Mouse (Mus musculus) small intestine, adult 2 months (tissue): ENCODE data around the gene Clcf1. TPM values are rescaled to one million over a fixed set of nuclear protein-coding genes. Genes with fewer than 3 reads are reported as not detected.

Source experiments
- H3K27ac ChIP-seq: fragments of 200-500 bp; 2 replicates; pipeline ENCODE4 v1.5.1; 2012; ENCODE audit warnings: low read depth, low read length, control low read depth, inconsistent platforms; ENCODE audit not compliant: insufficient read depth
- H3K27me3 ChIP-seq: fragments of 200-500 bp; 2 replicates; pipeline ENCODE4 v1.6.1; 2012; ENCODE audit warnings: mild to moderate bottlenecking, moderate library complexity, low read length, inconsistent platforms; ENCODE audit not compliant: control insufficient read depth, insufficient read depth
- H3K36me3 ChIP-seq: fragments of 200-500 bp; 2 replicates; pipeline ENCODE4 v1.6.1; 2012; ENCODE audit warnings: mild to moderate bottlenecking, low read length, control low read depth, inconsistent platforms; ENCODE audit not compliant: control insufficient read depth, insufficient read depth
- H3K4me1 ChIP-seq: fragments of 200-500 bp; 2 replicates; pipeline ENCODE4 v1.6.1; 2012; ENCODE audit warnings: low read length, inconsistent platforms, mixed read lengths; ENCODE audit not compliant: control insufficient read depth, insufficient read depth, insufficient read length
- H3K4me3 ChIP-seq: fragments of 200-500 bp; 2 replicates; pipeline ENCODE4 v1.5.1; 2012; ENCODE audit warnings: low read depth, mild to moderate bottlenecking, control low read depth, inconsistent platforms, low read length, moderate library complexity
- CTCF ChIP-seq: fragments of 200-500 bp; IDR thresholded peaks from 2 replicates; pipeline ENCODE4 v1.5.1; 2012; ENCODE audit warnings: low read depth, mild to moderate bottlenecking, control low read depth, inconsistent platforms, low read length, moderate library complexity, mixed read lengths; ENCODE audit not compliant: insufficient replicate concordance, insufficient read length; ENCODE audit errors: extremely low read depth
- POLR2A ChIP-seq: fragments of 200-500 bp; IDR thresholded peaks from 2 replicates; pipeline ENCODE4 v1.6.1; 2012; ENCODE audit warnings: low read depth, mild to moderate bottlenecking, control low read depth, inconsistent platforms, low read length, moderate library complexity
- WGBS: fragments of 180-500 bp; shearing (Covaris S2); methylation state at CpG from one replicate; pipeline ENCODE4 v1.1.7; 2018; 5-methylcytosine and 5-hydroxymethylcytosine counted together
- polyA plus RNA-seq: library from polyadenylated mRNA; depleted of rRNA; stranded (reverse); fragments of >200 nt; gene quantifications from 2 replicates; pipeline ENCODE4 v1.2.3, GENCODE M21; 2012

Gene Clcf1
- polyA plus RNA-seq, 1 experiment, result 12.4 TPM

GRCm38 (mm10) chr19:4171393-4172290, 42.4 kb upstream of the Clcf1 start:
- TF ChIP-seq CTCF (no peak), POLR2A (no peak; the same call in 1 of the 2 replicates)
- 75% methylated on average over 13 of the region's 13 CpGs for WGBS
- H3K27ac ChIP-seq, result no peak overlapping the region

DNA sequence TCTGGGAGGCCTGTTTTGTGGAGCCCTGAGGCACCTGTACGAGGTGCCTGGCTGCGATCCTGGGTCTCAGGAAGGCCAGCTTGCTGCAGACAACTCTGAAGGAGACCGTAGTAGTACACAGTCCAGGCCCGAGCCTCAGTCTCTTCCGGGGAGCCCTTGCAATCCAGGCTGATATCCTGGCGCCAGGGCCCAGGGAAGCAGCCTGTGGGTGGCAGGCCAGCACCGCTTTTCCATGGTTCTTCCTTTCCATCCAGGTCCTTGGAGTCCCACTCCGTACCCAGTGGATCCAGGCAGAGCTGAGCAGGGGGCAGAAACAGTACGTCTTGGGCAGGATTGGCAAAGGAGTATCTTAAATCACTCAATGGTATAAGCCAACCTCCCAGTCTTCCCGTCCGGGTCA, 41.1 kb upstream of the Clcf1 start:
- TF ChIP-seq POLR2A (no peak), CTCF (no peak)
- WGBS, result 84% methylated on average over 11 of the region's 11 CpGs

More at GRCm38 (mm10) chr19:4171393-4172290, 42.4 kb upstream of the Clcf1 start:
- H3K36me3 ChIP-seq, result no peaks in the 10 kb centered on the region
- H3K27me3 ChIP-seq, result no peaks in the 10 kb centered on the region
- no peak overlapping the region for H3K4me3 ChIP-seq
- H3K4me1 ChIP-seq, result peaks cover 10% of the 10 kb centered on the region

GRCm38 (mm10) chr19:4175368-4175947, 38.6 kb upstream of the Clcf1 start, which contains the start of gene Carns1:
Gene Carns1, minus strand, starts transcription at chr19:4175479.
- Histone ChIP-seq H3K4me3 (peak within 1 kb of the TSS; percentile 17; the same call in 1 of the 2 replicates), H3K27ac (no peak within 1 kb of the TSS)
- TF ChIP-seq CTCF (no peak), POLR2A (no peak)

More for the DNA sequence above, 41.1 kb upstream of the Clcf1 start:
- peaks cover 10% of the 10 kb centered on the region for H3K4me1 ChIP-seq
- H3K36me3 ChIP-seq, result no peaks in the 10 kb centered on the region
- H3K27me3 ChIP-seq, result no peaks in the 10 kb centered on the region
- H3K4me3 ChIP-seq, result no peak overlapping the region
- H3K27ac ChIP-seq, result no peak overlapping the region

GRCm38 (mm10) chr19:4180411-4180810, 33.6 kb upstream of the Clcf1 start:
- Histone ChIP-seq H3K27ac (no peak overlapping the region), H3K4me1 (no peaks in the 10 kb centered on the region; the same call in 1 of the 2 replicates), H3K4me3 (no peak overlapping the region), H3K36me3 (no peaks in the 10 kb centered on the region), H3K27me3 (no peaks in the 10 kb centered on the region)
- WGBS, result 76% methylated on average over 7 of the region's 7 CpGs
- TF ChIP-seq POLR2A (no peak), CTCF (no peak)

More at GRCm38 (mm10) chr19:4175368-4175947, 38.6 kb upstream of the Clcf1 start, which contains the start of gene Carns1:
- 10% methylated on average over 11 of the region's 11 CpGs for WGBS
- Histone ChIP-seq H3K27me3 (no peaks in the 10 kb centered on the region), H3K4me1 (peaks cover 5% of the 10 kb centered on the region), H3K36me3 (no peaks in the 10 kb centered on the region)

DNA sequence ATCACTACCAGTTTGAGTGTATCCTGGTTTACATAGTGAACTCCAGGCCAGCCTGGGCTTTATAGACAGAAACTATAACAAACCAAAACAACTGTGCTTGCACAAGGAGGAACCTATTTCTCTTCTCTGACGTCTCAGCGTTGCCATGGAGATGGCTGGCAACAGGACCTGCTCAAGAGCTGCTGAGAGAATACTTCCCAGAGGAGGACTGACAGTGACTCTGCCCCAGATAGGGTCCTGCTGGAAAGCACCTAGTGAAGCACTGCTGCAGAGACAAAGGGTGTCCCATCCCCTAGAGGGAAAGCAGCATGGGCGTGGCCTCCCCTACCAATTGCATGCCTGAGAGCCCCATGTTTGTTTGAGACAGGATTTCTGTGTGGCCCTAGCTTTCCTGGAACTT, 32.1 kb upstream of the Clcf1 start:
- no peak overlapping the region for H3K27ac ChIP-seq
- TF ChIP-seq CTCF, result no peak
- 38% methylated on average over 3 of the region's 3 CpGs for WGBS

DNA sequence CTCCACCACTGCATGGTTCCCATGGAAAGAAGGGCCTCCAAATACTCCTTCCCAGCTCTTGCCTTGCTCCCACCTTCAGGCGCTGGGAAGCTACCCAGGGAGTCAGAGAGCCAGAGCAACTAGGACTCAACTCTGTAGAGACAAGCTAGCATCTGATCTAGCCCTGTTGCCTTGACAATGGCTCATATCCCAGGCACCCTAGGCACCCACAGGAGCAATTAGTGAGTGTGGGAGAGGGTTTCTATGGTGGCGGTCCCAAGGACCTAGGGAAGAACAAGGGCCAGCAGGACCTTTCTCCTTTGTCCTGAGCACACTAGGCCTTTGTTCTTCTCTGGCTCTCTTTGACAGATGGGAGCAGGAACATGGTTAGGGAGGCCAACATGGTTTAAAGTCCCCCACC, 30.3 kb upstream of the Clcf1 start:
- TF ChIP-seq CTCF, result no peak
- TF ChIP-seq POLR2A, result no peak
- H3K27me3 ChIP-seq, result no peaks in the 10 kb centered on the region
- no peak overlapping the region for H3K4me3 ChIP-seq
- H3K36me3 ChIP-seq, result no peaks in the 10 kb centered on the region
- H3K4me1 ChIP-seq, result no peaks in the 10 kb centered on the region; the same call in 1 of the 2 replicates
- H3K27ac ChIP-seq, result no peak overlapping the region
- WGBS, result 93% methylated on average over 2 of the region's 2 CpGs

More for the DNA sequence above, 32.1 kb upstream of the Clcf1 start:
- Histone ChIP-seq H3K4me3 (no peak overlapping the region), H3K27me3 (no peaks in the 10 kb centered on the region), H3K36me3 (no peaks in the 10 kb centered on the region), H3K4me1 (no peaks in the 10 kb centered on the region; the same call in 1 of the 2 replicates)
